Mouse (Mus musculus): Measurements from ENCODE around the gene Btbd35f3. TPM values are rescaled to one million over a fixed set of nuclear protein-coding genes. Genes with fewer than 3 reads are reported as not detected.
"Not testable (repeated sequence)": the region's sequence is repeated elsewhere in the genome, so short reads cannot be mapped to it uniquely, and the experiment has no call there.

Gene Btbd35f3
- polyA plus RNA-seq (2014; fragmentation: Nextera tagmentation; extraction: Ambion mirVana): not detected in 2 replicates

- WGBS: no CpG with 5 or more reads among the region's 3 CpGs
- not testable (repeated sequence) for H3K9ac ChIP-seq (ENCODE audit: low read depth, low read length); H3K27ac ChIP-seq (replicated peaks; ENCODE audit: low read depth, low read length); H3K36me3 ChIP-seq (ENCODE audit: control insufficient read depth, insufficient read depth, low read length); ATAC-seq (ENCODE audit: low read depth); H3K27me3 ChIP-seq (replicated peaks; ENCODE audit: control insufficient read depth, insufficient read depth, low read length); H3K4me3 ChIP-seq (ENCODE audit: low read depth, low read length); H3K4me2 ChIP-seq (ENCODE audit: low read depth, low read length); H3K9me3 ChIP-seq (ENCODE audit: control insufficient read depth, low read length); DNase-seq (ENCODE audit: low spot score); H3K4me1 ChIP-seq (ENCODE audit: control insufficient read depth, insufficient read depth, low read length)
Measured at GRCm38 (mm10) chrX:4037374-4037773, at the start of gene Btbd35f3. Btbd35f3 (plus strand) TSS chrX:4037674.

Other genes with a start within 250 kb of the Btbd35f3 start
- gene Btbd35f16, start 80.7 kb upstream of the Btbd35f3 start, polyA plus RNA-seq (2014; fragmentation: Nextera tagmentation; extraction: Ambion mirVana): not detected in 2 replicates
- not detected in 2 replicates for gene Btbd35f28, start 158.9 kb downstream of the Btbd35f3 start, polyA plus RNA-seq (2014; fragmentation: Nextera tagmentation; extraction: Ambion mirVana)